Mouse (Mus musculus) CH12.LX (cell line): ENCODE results near the gene Nnat.

Experiments used
- BHLHE40 ChIP-seq: IDR thresholded peaks from 2 replicates; pipeline ENCODE4 v1.6.1; 2011; ENCODE audit warnings: mild to moderate bottlenecking, low read depth, low read length, improper control_type of control experiment
- CTCF ChIP-seq, 2 experiments: IDR thresholded peaks in 1 of 2; conservative IDR thresholded peaks in 1 of 2; 2 replicates each; pipeline ENCODE4 v1.5.1; 2011 to 2012; ENCODE audit warnings: low read depth in 2 of 2, low read length in 2 of 2, improper control_type of control experiment in 1 of 2, inconsistent platforms in 1 of 2, mild to moderate bottlenecking in 1 of 2, moderate library complexity in 1 of 2
- EP300 ChIP-seq: IDR thresholded peaks from 2 replicates; pipeline ENCODE4 v1.6.1; 2011; ENCODE audit warnings: low read length, improper control_type of control experiment
- HCFC1 ChIP-seq: IDR thresholded peaks from 2 replicates; pipeline ENCODE4 v1.6.1; 2012; ENCODE audit warnings: low read depth, mild to moderate bottlenecking, inconsistent platforms, low read length, improper control_type of control experiment
- KAT2A ChIP-seq: IDR thresholded peaks from 2 replicates; pipeline ENCODE4 v1.6.1; 2012; ENCODE audit warnings: low read length, improper control_type of control experiment, inconsistent platforms; ENCODE audit not compliant: insufficient replicate concordance
- MAFK ChIP-seq: IDR thresholded peaks from 2 replicates; pipeline ENCODE4 v1.6.1; 2011; ENCODE audit warnings: low read length, improper control_type of control experiment; ENCODE audit not compliant: insufficient replicate concordance
- MXI1 ChIP-seq: IDR thresholded peaks from 2 replicates; pipeline ENCODE4 v1.6.1; 2011; ENCODE audit warnings: mild to moderate bottlenecking, low read depth, low read length, improper control_type of control experiment
- POLR2A ChIP-seq: IDR thresholded peaks from 2 replicates; pipeline ENCODE4 v1.6.1; 2011; ENCODE audit warnings: low read depth, mild to moderate bottlenecking, improper control_type of control experiment, low read length
- TCF12 ChIP-seq: IDR thresholded peaks from 2 replicates; pipeline ENCODE4 v1.6.1; 2014; ENCODE audit warnings: low read depth, mild to moderate bottlenecking, inconsistent platforms, low read length, improper control_type of control experiment
- USF1 ChIP-seq: IDR thresholded peaks from 2 replicates; pipeline ENCODE4 v1.6.1; 2014; ENCODE audit warnings: low read depth, mild to moderate bottlenecking, inconsistent platforms, low read length, improper control_type of control experiment
- ZNF384 ChIP-seq: IDR thresholded peaks from 2 replicates; pipeline ENCODE4 v1.6.1; 2012; ENCODE audit warnings: low read depth, low read length, improper control_type of control experiment, inconsistent platforms

DNA sequence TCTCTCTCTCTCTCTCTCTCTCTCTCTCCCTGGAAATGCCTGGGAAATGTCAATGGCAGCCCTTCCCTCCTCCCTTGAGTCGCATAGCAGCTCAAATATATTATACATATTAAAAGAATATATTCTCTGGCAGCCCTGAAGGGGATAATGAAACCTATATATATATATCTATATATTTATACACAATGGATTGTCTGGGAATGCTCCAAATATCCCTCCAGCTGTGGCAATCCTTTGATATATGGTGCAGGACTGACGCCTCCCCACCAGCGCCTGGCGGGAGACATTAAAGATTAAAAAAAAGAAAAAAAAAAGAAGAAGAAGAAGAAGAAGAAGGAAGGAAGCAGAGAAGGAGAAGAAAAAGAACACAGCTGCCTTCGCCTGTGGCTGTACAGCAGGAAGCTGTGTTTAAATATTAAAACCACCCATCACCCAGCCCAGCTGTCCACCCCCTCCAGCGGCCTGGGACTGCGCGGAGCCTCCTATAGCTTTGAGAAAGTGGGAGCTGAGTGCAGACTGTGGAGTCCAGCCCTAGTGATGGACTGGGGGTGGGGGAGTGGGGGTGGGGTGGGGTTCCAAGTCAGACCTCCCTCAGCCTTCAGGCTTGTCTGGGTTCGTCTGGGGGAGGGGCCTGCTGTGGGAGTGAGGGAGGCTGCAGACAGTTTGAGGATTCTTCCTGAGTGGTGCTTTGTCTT is 47.8 kb downstream of the Nnat start:
- no peak for TF ChIP-seq ZNF384
- no peak for TF ChIP-seq EP300
- no peak for TF ChIP-seq CTCF (conservative IDR thresholded peaks at IDR 0.05 in 1 of 2, IDR thresholded peaks at IDR 0.05 in 1 of 2; ENCODE audit: low read depth in 2 of 2, low read length in 2 of 2)
- TF ChIP-seq MAFK, result no peak
- TF ChIP-seq USF1, result no peak
- TF ChIP-seq TCF12, result no peak
- TF ChIP-seq KAT2A, result no peak
- no peak for TF ChIP-seq HCFC1
- no peak for TF ChIP-seq MXI1
- TF ChIP-seq POLR2A, result no peak
- TF ChIP-seq BHLHE40, result no peak
